Mouse (Mus musculus) embryonic facial prominence, embryonic 13.5 days (tissue): ENCODE data around the gene Olfr894. TPM values are rescaled to one million over a fixed set of nuclear protein-coding genes. Genes with fewer than 3 reads are reported as not detected.
"Not testable (repeated sequence)": the region's sequence is repeated elsewhere in the genome, so short reads cannot be mapped to it uniquely, and the experiment has no call there.

Source experiments
- ATAC-seq: fragments of 200-750 bp; cut with Nextera tagmentation; 2 replicates; pipeline ENCODE4 v1.8.0; 2017; ENCODE audit warnings: low read depth; ENCODE audit not compliant: insufficient number of reproducible peaks, insufficient read depth, low FRiP score, low TSS enrichment
- H3K27ac ChIP-seq: fragments of 300-500 bp; sonication (generic); 2 replicates; pipeline ENCODE4 v1.5.1; 2015; ENCODE audit warnings: moderate library complexity, mild to moderate bottlenecking, inconsistent platforms
- H3K27me3 ChIP-seq: fragments of 300-500 bp; sonication (generic); 2 replicates; pipeline ENCODE4 v1.6.1; 2015; ENCODE audit warnings: mild to moderate bottlenecking, inconsistent platforms
- H3K36me3 ChIP-seq: fragments of 300-500 bp; sonication (generic); 2 replicates; pipeline ENCODE4 v1.6.1; 2015; ENCODE audit warnings: mild to moderate bottlenecking, inconsistent platforms
- H3K4me1 ChIP-seq: fragments of 300-500 bp; sonication (generic); 2 replicates; pipeline ENCODE4 v1.6.1; 2015; ENCODE audit warnings: inconsistent platforms
- H3K4me2 ChIP-seq: fragments of 300-500 bp; sonication (generic); 2 replicates; pipeline ENCODE4 v1.6.1; 2015; ENCODE audit warnings: moderate library complexity, mild to moderate bottlenecking, inconsistent platforms
- H3K4me3 ChIP-seq: fragments of 300-500 bp; sonication (generic); 2 replicates; pipeline ENCODE4 v1.5.1; 2015; ENCODE audit warnings: mild to moderate bottlenecking, inconsistent platforms
- H3K9ac ChIP-seq: fragments of 300-500 bp; sonication (generic); 2 replicates; pipeline ENCODE4 v1.6.1; 2015; ENCODE audit warnings: mild to moderate bottlenecking, inconsistent platforms
- H3K9me3 ChIP-seq: fragments of 300-500 bp; sonication (generic); 2 replicates; pipeline ENCODE4 v1.6.1; 2016; ENCODE audit warnings: inconsistent platforms
- WGBS: fragments of 180-500 bp; shearing (Covaris S2); methylation state at CpG from one replicate; pipeline ENCODE4 v1.1.7; 2015; ENCODE audit warnings: mixed read lengths; 5-methylcytosine and 5-hydroxymethylcytosine counted together
- polyA plus RNA-seq: library from polyadenylated mRNA; unstranded; fragments of >200 nt; fragmentation: Nextera tagmentation; extraction: Ambion mirVana; gene quantifications from 2 replicates; pipeline ENCODE4 v1.2.1, GENCODE M21; 2015

The Olfr894 gene
- not detected in 2 replicates for polyA plus RNA-seq

GRCm38 (mm10) chr9:38217755-38218154 is at the start of gene Olfr894:
Gene Olfr894 (plus strand): TSS chr9:38218055.
- ATAC-seq = no peak
- Histone ChIP-seq H3K4me2 (no peak within 1 kb of the TSS), H3K36me3 (no peaks in the 10 kb centered on the region), H3K9me3 (no peaks in the 10 kb centered on the region), H3K27me3 (no peaks in the 10 kb centered on the region), H3K27ac (no peak within 1 kb of the TSS), H3K9ac (no peak within 1 kb of the TSS), H3K4me1 (no peaks in the 10 kb centered on the region), H3K4me3 (no peak within 1 kb of the TSS)

- H3K27ac ChIP-seq, H3K36me3 ChIP-seq, H3K4me1 ChIP-seq, H3K9ac ChIP-seq, H3K27me3 ChIP-seq, H3K4me2 ChIP-seq, H3K9me3 ChIP-seq, ATAC-seq, H3K4me3 ChIP-seq: not testable (repeated sequence)
- WGBS = 55% methylated on average over 2 of the region's 2 CpGs
These were observed 49.5 kb upstream of the Olfr894 start for GRCm38 (mm10) chr9:38168341-38168740.

DNA sequence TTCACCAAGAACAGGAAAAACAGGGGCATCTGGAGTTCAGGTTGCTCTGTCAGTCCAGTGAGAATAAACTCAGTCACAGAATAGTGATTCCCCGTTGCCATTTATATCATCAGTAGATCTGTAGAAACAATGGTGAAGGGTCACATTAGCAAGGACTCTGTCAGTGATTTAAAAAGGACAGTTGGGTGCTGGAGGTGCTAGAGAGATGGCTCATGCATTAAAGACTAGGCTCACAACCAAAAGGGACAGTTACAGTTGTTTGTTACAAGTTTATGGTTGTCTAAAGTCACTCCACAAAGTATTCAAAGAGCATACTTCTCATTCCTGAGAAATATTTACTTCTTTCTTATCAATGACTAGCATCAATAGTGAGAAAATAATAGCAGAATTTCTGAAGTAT is 37.1 kb upstream of the Olfr894 start, which contains the start of gene Olfr891:
Olfr891 (minus strand) TSS at position 101 of the 400 bp plus-strand sequence.
- Histone ChIP-seq H3K27me3 (no peaks in the 10 kb centered on the region), H3K4me3 (no peak within 1 kb of the TSS), H3K27ac (no peak within 1 kb of the TSS), H3K36me3 (no peaks in the 10 kb centered on the region), H3K4me2 (no peak within 1 kb of the TSS), H3K9me3 (peaks cover 2% of the 10 kb centered on the region; the same call in 1 of the 2 replicates), H3K4me1 (no peaks in the 10 kb centered on the region), H3K9ac (no peak within 1 kb of the TSS)
- WGBS = 79% methylated on average over 1 of the region's 1 CpGs
- no peak for ATAC-seq

DNA sequence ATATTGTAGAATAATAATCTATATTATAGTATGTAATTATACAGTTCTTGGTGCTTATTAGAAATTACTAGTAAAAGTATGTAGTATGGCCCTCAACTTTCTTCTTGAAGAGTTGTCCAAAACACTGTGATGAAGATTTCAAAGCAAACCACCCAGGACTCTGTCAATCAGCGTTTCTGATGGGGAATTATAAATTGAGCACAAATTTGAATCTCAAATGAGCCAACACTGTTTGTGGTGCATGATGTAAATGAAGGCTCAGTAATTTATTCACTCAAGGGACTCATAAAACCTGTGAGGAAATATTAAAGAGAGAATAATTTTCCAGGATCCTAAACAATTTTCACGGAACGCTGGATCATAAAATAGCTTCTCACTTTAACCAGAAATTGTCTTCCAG is 9.8 kb upstream of the Olfr894 start, which contains the start of gene Olfr893:
Olfr893 (plus strand) TSS at position 301 of the 400 bp plus-strand sequence.
- H3K4me2 ChIP-seq = no peak within 1 kb of the TSS
- no peak within 1 kb of the TSS for H3K27ac ChIP-seq
- H3K4me1 ChIP-seq = no peaks in the 10 kb centered on the region
- H3K9ac ChIP-seq = no peak within 1 kb of the TSS
- ATAC-seq = no peak
- no peaks in the 10 kb centered on the region for H3K27me3 ChIP-seq
- WGBS = 81% methylated on average over 3 of the region's 3 CpGs
- H3K4me3 ChIP-seq = no peak within 1 kb of the TSS
- no peaks in the 10 kb centered on the region for H3K9me3 ChIP-seq
- H3K36me3 ChIP-seq = no peaks in the 10 kb centered on the region

- ATAC-seq = no peak
- no peaks in the 10 kb centered on the region for H3K4me1 ChIP-seq
- H3K9me3 ChIP-seq = no peaks in the 10 kb centered on the region
- no peak within 1 kb of the TSS for H3K9ac ChIP-seq
- no peak within 1 kb of the TSS for H3K27ac ChIP-seq
- no peak within 1 kb of the TSS for H3K4me2 ChIP-seq
- H3K27me3 ChIP-seq = no peaks in the 10 kb centered on the region
- H3K4me3 ChIP-seq = no peak within 1 kb of the TSS
- H3K36me3 ChIP-seq = no peaks in the 10 kb centered on the region
These were observed 34.6 kb downstream of the Olfr894 start, which contains the start of gene Olfr143 for GRCm38 (mm10) chr9:38252474-38252873. Gene Olfr143 (plus strand): TSS chr9:38252774.

DNA sequence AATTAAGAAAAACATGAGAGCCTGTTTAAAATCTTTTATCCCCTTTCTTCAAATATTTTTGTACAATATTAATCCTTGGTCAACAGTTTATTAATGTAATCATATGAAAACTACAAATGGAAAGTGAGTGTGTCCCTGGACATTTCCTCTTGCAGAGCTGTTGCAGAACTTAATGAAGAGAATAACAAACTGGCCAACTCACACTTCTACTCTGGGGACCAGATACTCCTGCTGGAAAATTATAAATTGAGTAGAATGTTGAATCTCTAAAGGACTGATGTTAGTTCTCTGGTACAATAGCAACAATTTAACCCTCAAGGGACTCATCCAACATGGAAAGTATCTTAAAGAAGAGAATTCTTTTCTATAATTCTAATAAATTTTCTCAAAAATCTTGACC is 49.7 kb downstream of the Olfr894 start, which contains the start of gene Olfr895:
Olfr895 (plus strand) TSS at position 301 of the 400 bp plus-strand sequence.
- Histone ChIP-seq H3K4me3 (no peak within 1 kb of the TSS), H3K9ac (no peak within 1 kb of the TSS), H3K27me3 (no peaks in the 10 kb centered on the region), H3K27ac (no peak within 1 kb of the TSS), H3K4me2 (no peak within 1 kb of the TSS), H3K4me1 (no peaks in the 10 kb centered on the region), H3K36me3 (no peaks in the 10 kb centered on the region), H3K9me3 (no peaks in the 10 kb centered on the region)
- no peak for ATAC-seq

Other genes with a start within 250 kb of the Olfr894 start
- not detected in 2 replicates for gene Olfr881, start 226.2 kb upstream of the Olfr894 start, polyA plus RNA-seq
- gene Olfr883, start 192.2 kb upstream of the Olfr894 start, polyA plus RNA-seq = not detected in 2 replicates
- gene Olfr884, start 171.5 kb upstream of the Olfr894 start, polyA plus RNA-seq = 0.18 TPM in 1 of 2 replicates, not detected in the other
- gene Olfr885, start 156.7 kb upstream of the Olfr894 start, polyA plus RNA-seq = not detected in 2 replicates
- gene Olfr887, start 134.0 kb upstream of the Olfr894 start, polyA plus RNA-seq = not detected in 2 replicates
- not detected in 2 replicates for gene Olfr888, start 109.9 kb upstream of the Olfr894 start, polyA plus RNA-seq
- gene Olfr889, start 102.9 kb upstream of the Olfr894 start, polyA plus RNA-seq = 0.04 and 0.11 TPM in 2 replicates
- gene Olfr890, start 75.5 kb upstream of the Olfr894 start, polyA plus RNA-seq = not detected in 2 replicates
- not detected in 2 replicates for gene Olfr891, start 37.2 kb upstream of the Olfr894 start, polyA plus RNA-seq
- gene Olfr893, start 9.7 kb upstream of the Olfr894 start, polyA plus RNA-seq = 0.14 TPM in 1 of 2 replicates, not detected in the other
- not detected in 2 replicates for gene Olfr143, start 34.7 kb downstream of the Olfr894 start, polyA plus RNA-seq
- not detected in 2 replicates for gene Olfr895, start 49.8 kb downstream of the Olfr894 start, polyA plus RNA-seq
- gene Olfr896-ps1, start 73.1 kb downstream of the Olfr894 start, polyA plus RNA-seq = not detected in 2 replicates
- gene Olfr25, start 111.0 kb downstream of the Olfr894 start, polyA plus RNA-seq = not detected in 2 replicates
- not detected in 2 replicates for gene Olfr898, start 130.4 kb downstream of the Olfr894 start, polyA plus RNA-seq
- not detected in 2 replicates for gene Olfr250, start 148.8 kb downstream of the Olfr894 start, polyA plus RNA-seq
- gene Olfr251, start 159.0 kb downstream of the Olfr894 start, polyA plus RNA-seq = not detected in 2 replicates
- gene Olfr147, start 183.6 kb downstream of the Olfr894 start, polyA plus RNA-seq = not detected in 2 replicates
- not detected in 2 replicates for gene Olfr901, start 211.4 kb downstream of the Olfr894 start, polyA plus RNA-seq
- not detected in 2 replicates for gene Olfr902, start 229.6 kb downstream of the Olfr894 start, polyA plus RNA-seq
- gene Olfr904, start 245.1 kb downstream of the Olfr894 start, polyA plus RNA-seq = not detected in 2 replicates